Mouse (Mus musculus): ENCODE measurements around the gene Actl11. TPM values are rescaled to one million over a fixed set of nuclear protein-coding genes. Genes with fewer than 3 reads are reported as not detected.

Actl11 gene
- polyA plus RNA-seq, 1 experiment from 2014 or later: not detected

DNA sequence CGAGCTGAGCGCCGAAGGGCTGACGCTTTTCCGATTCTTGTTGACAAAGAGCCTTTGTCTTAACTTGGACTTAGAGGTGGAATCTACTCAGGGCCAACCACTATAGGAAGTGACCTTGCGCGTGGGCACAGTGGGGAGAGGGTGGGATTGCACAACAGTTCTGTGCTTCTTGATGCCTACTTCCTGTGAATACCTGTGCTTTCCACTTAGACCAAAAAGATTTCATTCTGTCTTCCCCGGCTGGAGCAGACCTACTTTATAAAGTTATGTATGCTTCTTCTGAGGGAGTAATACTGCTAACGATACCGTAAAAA lies 21.6 kb downstream of the Actl11 start, which contains the start of gene Traip:
TSS of gene Traip (plus strand) at position 215 of the 314 bp plus-strand sequence.
- Histone ChIP-seq H3K4me1 (ENCODE audit: control insufficient read depth, insufficient read depth, low read length) (peaks cover 10% of the 10 kb centered on the region; the same call in 1 of the 2 replicates), H3K27me3 (ENCODE audit: control insufficient read depth, insufficient read depth, low read length) (no peaks in the 10 kb centered on the region), H3K4me3 (ENCODE audit: low read length) (peak within 1 kb of the TSS; percentile 84), H3K36me3 (ENCODE audit: control insufficient read depth, insufficient read depth, low read length) (no peaks in the 10 kb centered on the region), H3K27ac (ENCODE audit: low read depth, low read length) (peak within 1 kb of the TSS; percentile 68; the same call in 1 of the 2 replicates), H3K4me2 (replicated peaks; ENCODE audit: low read depth, low read length) (peak within 1 kb of the TSS; percentile 66), H3K9me3 (ENCODE audit: control insufficient read depth, low read length) (no peaks in the 10 kb centered on the region), H3K9ac (ENCODE audit: low read depth, low read length) (peak within 1 kb of the TSS; percentile 69)
- no peak for ATAC-seq (ENCODE audit: low FRiP score, low TSS enrichment)
- WGBS: 92% methylated on average over 10 of the region's 10 CpGs

GRCm38 (mm10) chr9:107950460-107951355 lies 22.4 kb downstream of the Actl11 start:
- Histone ChIP-seq H3K9me3 (ENCODE audit: control insufficient read depth, low read length) (no peaks in the 10 kb centered on the region), H3K4me2 (replicated peaks; ENCODE audit: low read depth, low read length) (peak overlapping the region; percentile 66), H3K9ac (ENCODE audit: low read depth, low read length) (peak overlapping the region; percentile 69), H3K4me3 (ENCODE audit: low read length) (peak overlapping the region; percentile 84), H3K4me1 (ENCODE audit: control insufficient read depth, insufficient read depth, low read length) (peaks cover 10% of the 10 kb centered on the region; the same call in 1 of the 2 replicates), H3K27ac (ENCODE audit: low read depth, low read length) (peak overlapping the region; percentile 68; the same call in 1 of the 2 replicates), H3K27me3 (ENCODE audit: control insufficient read depth, insufficient read depth, low read length) (no peaks in the 10 kb centered on the region), H3K36me3 (ENCODE audit: control insufficient read depth, insufficient read depth, low read length) (no peaks in the 10 kb centered on the region)
- 17% methylated on average over 45 of the region's 45 CpGs for WGBS
- ATAC-seq (ENCODE audit: low FRiP score, low TSS enrichment): peak; percentile 95

DNA sequence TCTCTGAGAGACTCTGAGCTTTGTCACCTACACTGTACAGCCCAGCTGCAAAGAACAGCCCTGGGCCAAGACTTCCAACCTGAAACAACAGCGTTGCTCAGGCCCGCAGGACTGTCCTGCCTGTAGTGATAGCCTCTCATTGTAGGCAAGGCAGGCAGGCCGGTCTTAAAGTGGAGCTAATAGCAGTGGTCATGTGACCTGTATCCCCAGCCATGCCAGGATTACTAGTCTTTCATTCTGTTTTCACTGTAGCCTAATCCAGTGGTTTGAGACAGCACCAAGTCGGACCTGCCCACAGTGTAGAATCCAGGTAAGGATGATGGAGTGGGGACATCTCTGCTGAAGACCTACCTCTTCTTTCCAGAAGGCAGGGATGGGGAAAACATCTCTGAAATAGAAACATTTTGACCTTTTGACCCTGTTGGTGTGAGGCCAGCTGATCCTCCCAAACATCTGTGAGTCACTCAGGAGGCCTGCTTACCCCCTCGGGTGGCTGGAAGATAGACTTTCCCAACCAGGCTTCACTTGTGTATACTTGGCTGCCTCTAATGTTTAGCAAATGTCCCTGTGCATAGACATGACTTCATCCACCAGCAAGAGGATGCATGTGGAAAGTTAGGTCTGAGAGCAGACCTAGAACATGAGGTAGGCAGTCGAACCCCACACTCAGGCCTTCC lies 27.5 kb downstream of the Actl11 start:
- H3K4me3 ChIP-seq (ENCODE audit: low read length): no peak overlapping the region
- no peaks in the 10 kb centered on the region for H3K9me3 ChIP-seq (ENCODE audit: control insufficient read depth, low read length)
- peaks cover 10% of the 10 kb centered on the region; the same call in 1 of the 2 replicates for H3K4me1 ChIP-seq (ENCODE audit: control insufficient read depth, insufficient read depth, low read length)
- H3K27ac ChIP-seq (ENCODE audit: low read depth, low read length): no peak overlapping the region
- H3K9ac ChIP-seq (ENCODE audit: low read depth, low read length): no peak overlapping the region
- H3K4me2 ChIP-seq (replicated peaks; ENCODE audit: low read depth, low read length): no peak overlapping the region
- 74% methylated on average over 6 of the region's 6 CpGs for WGBS
- H3K27me3 ChIP-seq (ENCODE audit: control insufficient read depth, insufficient read depth, low read length): no peaks in the 10 kb centered on the region
- H3K36me3 ChIP-seq (ENCODE audit: control insufficient read depth, insufficient read depth, low read length): peaks cover 36% of the 10 kb centered on the region
- ATAC-seq (ENCODE audit: low FRiP score, low TSS enrichment): no peak

DNA sequence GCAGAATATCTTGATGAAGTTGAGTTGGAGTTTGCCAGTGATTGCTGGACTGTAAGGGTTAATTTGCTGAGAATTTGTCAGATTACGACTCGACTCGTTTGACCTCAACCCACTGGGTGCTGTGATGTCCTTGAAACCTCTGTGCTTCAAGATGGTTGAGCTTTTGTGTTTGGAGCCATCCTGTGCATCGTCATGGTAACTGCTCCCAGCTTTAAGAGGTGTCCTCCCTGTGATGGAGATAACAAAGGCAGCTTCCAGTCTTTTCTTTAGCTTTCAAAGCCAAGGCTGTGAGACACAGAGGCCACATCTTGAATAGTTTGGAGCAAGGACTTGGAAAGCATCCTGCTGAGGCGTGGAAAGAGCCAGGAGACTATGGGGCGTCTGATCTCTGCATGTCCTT lies 28.9 kb downstream of the Actl11 start:
- Histone ChIP-seq H3K27me3 (ENCODE audit: control insufficient read depth, insufficient read depth, low read length) (no peaks in the 10 kb centered on the region), H3K4me1 (ENCODE audit: control insufficient read depth, insufficient read depth, low read length) (no peaks in the 10 kb centered on the region), H3K9ac (ENCODE audit: low read depth, low read length) (no peak overlapping the region), H3K27ac (ENCODE audit: low read depth, low read length) (no peak overlapping the region), H3K4me3 (ENCODE audit: low read length) (no peak overlapping the region), H3K9me3 (ENCODE audit: control insufficient read depth, low read length) (no peaks in the 10 kb centered on the region), H3K36me3 (ENCODE audit: control insufficient read depth, insufficient read depth, low read length) (peaks cover 48% of the 10 kb centered on the region), H3K4me2 (replicated peaks; ENCODE audit: low read depth, low read length) (no peak overlapping the region)
- 68% methylated on average over 6 of the region's 6 CpGs for WGBS
- no peak for ATAC-seq (ENCODE audit: low FRiP score, low TSS enrichment)

DNA sequence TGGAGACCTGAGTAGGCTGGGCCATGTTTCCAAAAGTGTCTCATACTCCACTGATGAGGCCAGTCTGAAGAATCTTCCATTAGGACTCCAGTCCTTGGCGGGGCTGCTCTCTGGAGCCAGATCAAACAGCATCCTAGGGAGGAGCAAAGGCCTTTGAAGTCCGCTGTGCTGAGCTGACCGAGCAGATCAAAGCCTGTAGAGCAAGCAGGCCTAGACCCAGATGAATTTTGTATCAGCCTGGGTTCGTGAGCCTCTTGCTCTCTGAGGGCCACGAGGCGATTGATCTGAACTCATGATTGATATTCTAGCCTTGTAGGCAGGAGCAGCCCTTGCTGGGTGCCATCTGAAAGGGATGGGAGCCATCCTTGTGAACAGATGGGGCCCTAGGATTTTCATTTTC lies 31.6 kb downstream of the Actl11 start:
- WGBS: 31% methylated on average over 6 of the region's 6 CpGs
- no peak overlapping the region for H3K9ac ChIP-seq (ENCODE audit: low read depth, low read length)
- H3K9me3 ChIP-seq (ENCODE audit: control insufficient read depth, low read length): no peaks in the 10 kb centered on the region
- H3K27me3 ChIP-seq (ENCODE audit: control insufficient read depth, insufficient read depth, low read length): no peaks in the 10 kb centered on the region
- H3K4me2 ChIP-seq (replicated peaks; ENCODE audit: low read depth, low read length): no peak overlapping the region
- peaks cover 63% of the 10 kb centered on the region for H3K36me3 ChIP-seq (ENCODE audit: control insufficient read depth, insufficient read depth, low read length)
- no peak for ATAC-seq (ENCODE audit: low FRiP score, low TSS enrichment)
- no peak overlapping the region for H3K27ac ChIP-seq (ENCODE audit: low read depth, low read length)
- H3K4me1 ChIP-seq (ENCODE audit: control insufficient read depth, insufficient read depth, low read length): no peaks in the 10 kb centered on the region
- no peak overlapping the region for H3K4me3 ChIP-seq (ENCODE audit: low read length)

- no peaks in the 10 kb centered on the region for H3K27me3 ChIP-seq (ENCODE audit: control insufficient read depth, insufficient read depth, low read length)
- no peaks in the 10 kb centered on the region for H3K4me1 ChIP-seq (ENCODE audit: control insufficient read depth, insufficient read depth, low read length)
- 77% methylated on average over 4 of the region's 4 CpGs for WGBS
- H3K36me3 ChIP-seq (ENCODE audit: control insufficient read depth, insufficient read depth, low read length): peaks cover 67% of the 10 kb centered on the region
- H3K4me2 ChIP-seq (replicated peaks; ENCODE audit: low read depth, low read length): no peak overlapping the region
- H3K27ac ChIP-seq (ENCODE audit: low read depth, low read length): no peak overlapping the region
- no peak overlapping the region for H3K4me3 ChIP-seq (ENCODE audit: low read length)
- H3K9ac ChIP-seq (ENCODE audit: low read depth, low read length): no peak overlapping the region
- no peaks in the 10 kb centered on the region for H3K9me3 ChIP-seq (ENCODE audit: control insufficient read depth, low read length)
- no peak for ATAC-seq (ENCODE audit: low FRiP score, low TSS enrichment)
Measured at GRCm38 (mm10) chr9:107960928-107961327, 32.7 kb downstream of the Actl11 start.

- ATAC-seq (ENCODE audit: low FRiP score, low TSS enrichment): no peak
- Histone ChIP-seq H3K27ac (ENCODE audit: low read depth, low read length) (no peak overlapping the region), H3K36me3 (ENCODE audit: control insufficient read depth, insufficient read depth, low read length) (peaks cover 67% of the 10 kb centered on the region), H3K4me2 (replicated peaks; ENCODE audit: low read depth, low read length) (no peak overlapping the region), H3K9ac (ENCODE audit: low read depth, low read length) (no peak overlapping the region), H3K27me3 (ENCODE audit: control insufficient read depth, insufficient read depth, low read length) (no peaks in the 10 kb centered on the region), H3K4me1 (ENCODE audit: control insufficient read depth, insufficient read depth, low read length) (no peaks in the 10 kb centered on the region), H3K4me3 (ENCODE audit: low read length) (no peak overlapping the region), H3K9me3 (ENCODE audit: control insufficient read depth, low read length) (no peaks in the 10 kb centered on the region)
- 86% methylated on average over 10 of the region's 10 CpGs for WGBS
Measured at GRCm38 (mm10) chr9:107961351-107961762, 33.1 kb downstream of the Actl11 start.

DNA sequence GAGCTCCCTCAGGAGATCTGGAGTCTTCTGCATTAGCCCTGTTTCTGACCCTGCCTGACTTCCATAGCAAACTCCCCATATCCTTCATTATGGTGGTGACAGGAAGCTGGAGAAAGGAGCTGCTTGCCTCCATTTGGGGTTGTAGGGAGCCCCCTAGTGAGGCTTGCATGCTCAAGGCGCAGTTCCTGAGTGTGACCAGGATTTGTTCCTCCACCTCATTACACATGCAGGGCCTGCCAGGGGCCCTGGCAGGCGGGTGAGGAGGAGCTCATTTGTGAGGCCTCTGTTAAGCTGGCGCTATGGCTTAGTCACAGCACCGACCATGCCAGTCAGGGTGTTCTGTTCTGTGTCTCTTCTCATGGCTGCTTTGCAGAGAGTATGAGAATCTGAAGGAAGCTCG lies 33.6 kb downstream of the Actl11 start:
- Histone ChIP-seq H3K4me3 (ENCODE audit: low read length) (no peak overlapping the region), H3K9ac (ENCODE audit: low read depth, low read length) (no peak overlapping the region), H3K36me3 (ENCODE audit: control insufficient read depth, insufficient read depth, low read length) (peaks cover 63% of the 10 kb centered on the region), H3K4me1 (ENCODE audit: control insufficient read depth, insufficient read depth, low read length) (no peaks in the 10 kb centered on the region), H3K27me3 (ENCODE audit: control insufficient read depth, insufficient read depth, low read length) (no peaks in the 10 kb centered on the region), H3K9me3 (ENCODE audit: control insufficient read depth, low read length) (no peaks in the 10 kb centered on the region), H3K4me2 (replicated peaks; ENCODE audit: low read depth, low read length) (no peak overlapping the region), H3K27ac (ENCODE audit: low read depth, low read length) (no peak overlapping the region)
- no peak for ATAC-seq (ENCODE audit: low FRiP score, low TSS enrichment)
- 59% methylated on average over 5 of the region's 5 CpGs for WGBS

DNA sequence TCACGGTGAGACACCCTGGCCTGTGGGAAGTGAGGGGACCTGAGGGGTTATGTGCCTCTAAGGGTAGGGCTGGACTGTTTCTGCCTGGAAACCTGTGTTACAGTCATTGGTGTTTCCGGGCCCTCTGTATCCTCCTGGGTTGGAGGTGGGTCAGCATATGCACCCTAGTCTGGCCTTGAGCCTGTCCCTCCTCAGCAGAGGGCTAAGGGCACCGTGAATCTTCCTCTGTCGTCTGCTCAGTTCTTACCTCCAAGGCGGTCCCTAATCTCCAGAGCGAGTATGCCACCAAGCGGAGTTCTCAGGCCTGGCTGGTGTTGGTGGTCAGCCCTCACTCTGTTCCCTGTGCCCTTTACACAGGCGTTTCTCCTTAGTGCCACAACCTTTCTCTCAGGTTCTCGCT lies 34.6 kb downstream of the Actl11 start:
- no peaks in the 10 kb centered on the region for H3K9me3 ChIP-seq (ENCODE audit: control insufficient read depth, low read length)
- H3K27ac ChIP-seq (ENCODE audit: low read depth, low read length): no peak overlapping the region
- no peaks in the 10 kb centered on the region for H3K4me1 ChIP-seq (ENCODE audit: control insufficient read depth, insufficient read depth, low read length)
- WGBS: 91% methylated on average over 9 of the region's 9 CpGs
- H3K27me3 ChIP-seq (ENCODE audit: control insufficient read depth, insufficient read depth, low read length): no peaks in the 10 kb centered on the region
- H3K4me3 ChIP-seq (ENCODE audit: low read length): no peak overlapping the region
- H3K36me3 ChIP-seq (ENCODE audit: control insufficient read depth, insufficient read depth, low read length): peaks cover 54% of the 10 kb centered on the region
- H3K9ac ChIP-seq (ENCODE audit: low read depth, low read length): no peak overlapping the region
- H3K4me2 ChIP-seq (replicated peaks; ENCODE audit: low read depth, low read length): no peak overlapping the region
- no peak for ATAC-seq (ENCODE audit: low FRiP score, low TSS enrichment)

Measured in kidney, embryonic 14.5 days (tissue).